Mouse (Mus musculus) limb, embryonic 12.5 days (tissue): Measurements from ENCODE around the gene 5830411N06Rik. TPM values are rescaled to one million over a fixed set of nuclear protein-coding genes. Genes with fewer than 3 reads are reported as not detected.

Experiments used
- ATAC-seq: fragments of 200-750 bp; cut with Nextera tagmentation; 2 replicates; pipeline ENCODE4 v1.8.0; 2017; ENCODE audit warnings: low read depth, moderate TSS enrichment; ENCODE audit not compliant: insufficient number of reproducible peaks, insufficient read depth, low FRiP score, low TSS enrichment
- H3K27ac ChIP-seq: fragments of 300-500 bp; sonication (generic); 2 replicates; pipeline ENCODE4 v1.5.1; 2016; ENCODE audit warnings: mild to moderate bottlenecking, moderate library complexity
- H3K27me3 ChIP-seq: fragments of 300-500 bp; sonication (generic); 2 replicates; pipeline ENCODE4 v1.6.1; 2016; ENCODE audit warnings: mild to moderate bottlenecking, moderate library complexity
- H3K36me3 ChIP-seq: fragments of 300-500 bp; sonication (generic); 2 replicates; pipeline ENCODE4 v1.6.1; 2016; ENCODE audit warnings: mild to moderate bottlenecking, moderate library complexity
- H3K4me1 ChIP-seq: fragments of 300-500 bp; sonication (generic); replicated peaks from 2 replicates; pipeline ENCODE4 v1.6.1; 2016
- H3K4me2 ChIP-seq: fragments of 300-500 bp; sonication (generic); 2 replicates; pipeline ENCODE4 v1.6.1; 2016; ENCODE audit warnings: mild to moderate bottlenecking, moderate library complexity
- H3K4me3 ChIP-seq: fragments of 300-500 bp; sonication (generic); replicated peaks from 2 replicates; pipeline ENCODE4 v1.5.1; 2016; ENCODE audit warnings: mild to moderate bottlenecking
- H3K9ac ChIP-seq: fragments of 300-500 bp; sonication (generic); replicated peaks from 2 replicates; pipeline ENCODE4 v1.6.1; 2016; ENCODE audit warnings: mild to moderate bottlenecking, moderate library complexity
- H3K9me3 ChIP-seq: fragments of 300-500 bp; sonication (generic); 2 replicates; pipeline ENCODE4 v1.6.1; 2016; ENCODE audit warnings: mild to moderate bottlenecking, moderate library complexity
- WGBS: fragments of 180-500 bp; shearing (Covaris S2); methylation state at CpG from one replicate; pipeline ENCODE4 v1.1.7; 2016; 5-methylcytosine and 5-hydroxymethylcytosine counted together
- polyA plus RNA-seq: library from polyadenylated mRNA; unstranded; fragments of >200 nt; fragmentation: Nextera tagmentation; extraction: Ambion mirVana; gene quantifications from 2 replicates; pipeline ENCODE4 v1.2.1, GENCODE M21; 2016

The 5830411N06Rik gene
- not detected in 2 replicates for polyA plus RNA-seq

DNA sequence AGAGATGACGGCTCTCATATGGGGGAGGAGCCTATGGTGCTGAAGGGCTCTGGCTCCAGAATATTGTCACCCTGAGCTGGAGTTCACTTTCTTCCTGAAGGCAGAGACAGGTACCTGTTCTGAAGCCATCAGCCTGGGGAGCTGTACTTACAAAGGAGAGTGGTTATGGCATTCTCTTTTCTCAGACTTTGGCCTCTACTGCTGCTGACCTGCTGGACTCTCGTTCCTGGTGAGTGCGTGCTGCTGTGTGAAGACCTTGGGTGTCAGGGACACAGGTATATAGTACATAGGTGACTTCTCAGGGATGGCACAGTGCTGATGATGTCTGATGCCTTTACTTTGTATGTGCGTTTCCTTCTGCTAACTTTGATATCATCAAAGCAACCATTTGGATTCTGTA lies at the start of gene 5830411N06Rik:
Gene 5830411N06Rik, plus strand, starts transcription at position 69 of the 400 bp plus-strand sequence.
- Histone ChIP-seq H3K9me3 (peaks cover under 1% of the 10 kb centered on the region; the same call in 1 of the 2 replicates), H3K36me3 (no peaks in the 10 kb centered on the region)
- WGBS = 80% methylated on average over 4 of the region's 4 CpGs

DNA sequence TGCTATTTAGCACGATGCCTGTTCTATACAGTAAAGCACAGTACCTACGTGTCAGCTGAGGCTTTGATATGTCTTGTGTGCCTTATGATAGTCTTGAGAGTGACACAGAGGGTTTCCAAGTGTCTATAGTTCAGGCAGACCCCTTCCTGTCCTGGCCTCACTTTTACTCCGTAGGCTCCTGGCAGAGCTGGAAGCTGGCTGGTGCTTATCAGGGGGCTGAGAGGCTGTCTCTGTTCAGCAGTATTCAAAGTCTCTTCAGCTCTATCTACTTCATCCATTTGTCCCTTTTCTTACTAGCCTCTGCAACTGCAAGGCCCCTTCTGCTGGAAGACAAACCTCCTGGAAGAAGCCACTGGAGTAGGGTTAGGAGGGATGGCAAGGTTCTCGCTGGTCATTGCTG lies 46.0 kb upstream of the 5830411N06Rik start:
- no peak overlapping the region for H3K4me3 ChIP-seq
- WGBS = 89% methylated on average over 4 of the region's 4 CpGs
- ATAC-seq = no peak
- H3K9ac ChIP-seq = no peak overlapping the region
- no peaks in the 10 kb centered on the region for H3K4me1 ChIP-seq
- H3K27ac ChIP-seq = no peak overlapping the region
- no peaks in the 10 kb centered on the region for H3K36me3 ChIP-seq
- no peak overlapping the region for H3K4me2 ChIP-seq
- H3K9me3 ChIP-seq = no peaks in the 10 kb centered on the region
- H3K27me3 ChIP-seq = 0 out of 2 replicates have a peak, but pooled peaks cover 4% of the 10 kb centered on the region

More for the DNA sequence above, at the start of gene 5830411N06Rik:
- no peaks in the 10 kb centered on the region for H3K27me3 ChIP-seq
- H3K4me3 ChIP-seq = no peak within 1 kb of the TSS
- H3K4me1 ChIP-seq = no peaks in the 10 kb centered on the region
- ATAC-seq = no peak
- H3K27ac ChIP-seq = no peak within 1 kb of the TSS
- H3K4me2 ChIP-seq = no peak within 1 kb of the TSS
- H3K9ac ChIP-seq = no peak within 1 kb of the TSS

DNA sequence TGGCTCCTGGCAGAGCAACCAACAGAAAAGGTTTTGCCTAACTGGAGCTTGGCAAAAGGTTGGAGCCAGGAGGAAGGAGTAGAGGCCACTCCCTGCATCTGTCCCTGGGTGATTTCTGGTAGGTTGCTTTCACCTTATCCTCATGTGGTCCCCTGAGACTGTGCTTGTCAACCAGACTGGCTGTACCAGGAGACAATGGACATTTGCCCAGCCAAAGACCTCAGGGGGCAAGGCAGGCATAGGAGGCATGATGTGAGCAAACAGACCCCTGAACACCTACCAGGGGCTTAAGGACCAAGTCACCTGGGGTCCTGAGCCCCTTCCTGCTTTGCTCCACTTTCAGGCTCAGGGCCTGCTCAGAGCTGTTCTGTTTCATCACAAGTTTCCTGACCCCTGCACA lies 41.2 kb upstream of the 5830411N06Rik start, which contains the start of gene Olfr524:
Gene Olfr524, minus strand, starts transcription at position 101 of the 400 bp plus-strand sequence.
- Histone ChIP-seq H3K4me2 (no peak within 1 kb of the TSS), H3K4me1 (no peaks in the 10 kb centered on the region)
- ATAC-seq = no peak

DNA sequence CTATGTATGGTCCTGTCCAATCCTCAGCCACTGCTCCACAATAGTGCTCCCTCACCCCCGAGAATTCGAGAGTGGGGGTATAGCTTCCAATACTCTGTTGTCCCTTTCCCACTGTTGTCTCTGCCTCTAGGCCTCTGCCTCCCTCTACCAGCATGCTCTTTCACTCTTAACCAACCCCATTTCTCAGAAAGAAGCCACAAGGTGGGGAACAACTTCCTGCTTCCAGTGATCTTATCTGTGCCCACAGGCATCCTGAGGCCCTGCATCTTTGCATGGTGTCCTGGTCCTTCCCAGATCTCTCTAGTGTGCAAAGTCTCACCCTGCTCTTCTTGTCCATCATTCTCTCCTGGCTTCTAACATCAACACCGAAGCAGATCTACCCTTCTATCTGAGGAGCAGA lies 40.2 kb upstream of the 5830411N06Rik start:
- no peaks in the 10 kb centered on the region for H3K9me3 ChIP-seq
- H3K9ac ChIP-seq = no peak overlapping the region
- no peak for ATAC-seq
- no peaks in the 10 kb centered on the region for H3K36me3 ChIP-seq
- H3K27me3 ChIP-seq = 0 out of 2 replicates have a peak, but pooled peaks cover 4% of the 10 kb centered on the region
- no peak overlapping the region for H3K4me3 ChIP-seq
- H3K4me2 ChIP-seq = no peak overlapping the region
- no peaks in the 10 kb centered on the region for H3K4me1 ChIP-seq
- WGBS = 84% methylated on average over 3 of the region's 3 CpGs
- H3K27ac ChIP-seq = no peak overlapping the region

More for the DNA sequence above, 41.2 kb upstream of the 5830411N06Rik start, which contains the start of gene Olfr524:
- no peaks in the 10 kb centered on the region for H3K9me3 ChIP-seq
- H3K4me3 ChIP-seq = no peak within 1 kb of the TSS
- H3K27me3 ChIP-seq = 0 out of 2 replicates have a peak, but pooled peaks cover 4% of the 10 kb centered on the region
- H3K27ac ChIP-seq = no peak within 1 kb of the TSS
- H3K9ac ChIP-seq = no peak within 1 kb of the TSS
- H3K36me3 ChIP-seq = no peaks in the 10 kb centered on the region

- H3K4me3 ChIP-seq = no peak overlapping the region
- ATAC-seq = no peak
- H3K4me2 ChIP-seq = no peak overlapping the region
- H3K9me3 ChIP-seq = no peaks in the 10 kb centered on the region
- 78% methylated on average over 8 of the region's 8 CpGs for WGBS
- H3K4me1 ChIP-seq = no peaks in the 10 kb centered on the region
- H3K27me3 ChIP-seq = 0 out of 2 replicates have a peak, but pooled peaks cover 4% of the 10 kb centered on the region
- H3K9ac ChIP-seq = no peak overlapping the region
- no peak overlapping the region for H3K27ac ChIP-seq
- H3K36me3 ChIP-seq = no peaks in the 10 kb centered on the region
Observed at GRCm38 (mm10) chr7:140208153-140208552, 38.9 kb upstream of the 5830411N06Rik start.

- no peak for ATAC-seq
- Histone ChIP-seq H3K9me3 (no peaks in the 10 kb centered on the region), H3K4me1 (no peaks in the 10 kb centered on the region), H3K4me2 (no peak overlapping the region), H3K4me3 (no peak overlapping the region), H3K27me3 (0 out of 2 replicates have a peak, but pooled peaks cover 6% of the 10 kb centered on the region), H3K27ac (no peak overlapping the region), H3K36me3 (no peaks in the 10 kb centered on the region), H3K9ac (no peak overlapping the region)
- WGBS = 84% methylated on average over 3 of the region's 3 CpGs
Observed at GRCm38 (mm10) chr7:140208677-140209076, 38.4 kb upstream of the 5830411N06Rik start.

- Histone ChIP-seq H3K27ac (no peak overlapping the region), H3K4me2 (no peak overlapping the region), H3K27me3 (0 out of 2 replicates have a peak, but pooled peaks cover 3% of the 10 kb centered on the region), H3K4me1 (no peaks in the 10 kb centered on the region), H3K36me3 (no peaks in the 10 kb centered on the region), H3K9me3 (no peaks in the 10 kb centered on the region), H3K4me3 (no peak overlapping the region), H3K9ac (no peak overlapping the region)
- WGBS = 84% methylated on average over 5 of the region's 5 CpGs
- no peak for ATAC-seq
Observed at GRCm38 (mm10) chr7:140213841-140214240, 33.2 kb upstream of the 5830411N06Rik start.

DNA sequence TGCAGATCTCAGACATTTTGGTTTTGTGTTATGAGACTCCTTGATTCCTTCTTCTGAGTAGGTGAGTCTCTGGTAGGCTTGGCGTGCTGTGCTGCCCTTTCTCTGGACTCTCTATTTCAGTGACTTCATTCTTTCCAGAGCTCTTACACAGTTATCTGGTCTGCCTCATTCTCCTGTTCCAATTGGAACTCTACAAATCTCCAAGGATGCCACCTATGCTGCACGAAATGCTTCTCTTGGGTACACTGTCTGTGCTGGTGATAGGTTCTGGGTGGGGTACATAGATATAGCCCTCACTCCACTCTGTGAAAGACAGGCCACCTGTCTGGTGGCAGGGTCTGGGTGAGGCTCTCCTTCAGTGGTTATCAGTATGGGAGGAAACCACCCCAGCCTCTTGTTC lies 29.1 kb upstream of the 5830411N06Rik start, which contains the start of gene Cd163l1:
Gene Cd163l1, plus strand, starts transcription at position 301 of the 400 bp plus-strand sequence.
- Histone ChIP-seq H3K4me3 (no peak within 1 kb of the TSS), H3K4me1 (no peaks in the 10 kb centered on the region), H3K9me3 (no peaks in the 10 kb centered on the region), H3K4me2 (no peak within 1 kb of the TSS), H3K36me3 (no peaks in the 10 kb centered on the region), H3K9ac (no peak within 1 kb of the TSS), H3K27ac (no peak within 1 kb of the TSS), H3K27me3 (0 out of 2 replicates have a peak, but pooled peaks cover 3% of the 10 kb centered on the region)
- WGBS = 88% methylated on average over 2 of the region's 2 CpGs
- no peak for ATAC-seq

GRCm38 (mm10) chr7:140219268-140219667 lies 27.8 kb upstream of the 5830411N06Rik start:
- H3K4me3 ChIP-seq = no peak overlapping the region
- ATAC-seq = no peak
- no peak overlapping the region for H3K4me2 ChIP-seq
- WGBS = 13% methylated on average over 1 of the region's 1 CpGs
- no peaks in the 10 kb centered on the region for H3K9me3 ChIP-seq
- H3K4me1 ChIP-seq = no peaks in the 10 kb centered on the region
- H3K27me3 ChIP-seq = no peaks in the 10 kb centered on the region
- H3K9ac ChIP-seq = no peak overlapping the region
- no peak overlapping the region for H3K27ac ChIP-seq
- H3K36me3 ChIP-seq = no peaks in the 10 kb centered on the region

GRCm38 (mm10) chr7:140220375-140220774 lies 26.7 kb upstream of the 5830411N06Rik start:
- 76% methylated on average over 4 of the region's 4 CpGs for WGBS
- Histone ChIP-seq H3K36me3 (no peaks in the 10 kb centered on the region), H3K9me3 (no peaks in the 10 kb centered on the region), H3K27me3 (no peaks in the 10 kb centered on the region), H3K4me3 (no peak overlapping the region), H3K27ac (no peak overlapping the region), H3K4me1 (no peaks in the 10 kb centered on the region), H3K4me2 (no peak overlapping the region), H3K9ac (no peak overlapping the region)
- ATAC-seq = no peak

- no peak overlapping the region for H3K4me3 ChIP-seq
- no peaks in the 10 kb centered on the region for H3K4me1 ChIP-seq
- ATAC-seq = no peak
- H3K9me3 ChIP-seq = no peaks in the 10 kb centered on the region
- H3K27me3 ChIP-seq = no peaks in the 10 kb centered on the region
- no peak overlapping the region for H3K27ac ChIP-seq
- no peak overlapping the region for H3K4me2 ChIP-seq
- no peak overlapping the region for H3K9ac ChIP-seq
- no peaks in the 10 kb centered on the region for H3K36me3 ChIP-seq
- WGBS = 84% methylated on average over 13 of the region's 13 CpGs
Observed at GRCm38 (mm10) chr7:140224209-140224608, 22.9 kb upstream of the 5830411N06Rik start.

GRCm38 (mm10) chr7:140228476-140228875 lies 18.6 kb upstream of the 5830411N06Rik start:
- H3K36me3 ChIP-seq = no peaks in the 10 kb centered on the region
- no peaks in the 10 kb centered on the region for H3K27me3 ChIP-seq
- WGBS = 83% methylated on average over 13 of the region's 13 CpGs
- H3K27ac ChIP-seq = no peak overlapping the region
- no peak overlapping the region for H3K4me2 ChIP-seq
- no peaks in the 10 kb centered on the region for H3K4me1 ChIP-seq
- ATAC-seq = no peak
- no peaks in the 10 kb centered on the region for H3K9me3 ChIP-seq
- no peak overlapping the region for H3K4me3 ChIP-seq
- no peak overlapping the region for H3K9ac ChIP-seq
